ENCODE assay signal across 17 mouse cellular contexts in the genomic region with DNA sequence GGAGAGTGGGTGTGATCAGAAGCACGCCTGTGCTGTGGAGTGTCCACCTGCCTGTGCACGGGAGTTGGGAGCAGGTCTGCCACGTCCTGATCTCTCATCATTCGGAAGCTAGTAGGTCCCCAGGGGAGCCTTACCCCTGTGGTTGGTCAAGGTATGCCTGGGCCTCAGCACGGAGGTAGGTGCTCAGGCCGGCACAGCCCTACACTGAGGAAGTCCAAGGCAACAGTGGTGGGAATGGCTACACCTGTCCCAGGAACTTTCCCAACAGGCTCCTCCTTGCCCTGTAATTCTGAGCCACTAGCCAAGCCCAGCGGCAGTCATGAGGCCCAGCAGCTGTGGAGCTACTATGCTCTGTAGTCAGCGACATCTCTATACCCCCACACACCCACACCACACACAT. TPM values are rescaled to one million over a fixed set of nuclear protein-coding genes. Genes with fewer than 3 reads are reported as not detected.
"Had no signal": no experiment of that assay in that cellular context is flagged by ENCODE, and none has a peak within 500 bp of the region (broad histone marks: within the 10 kb centered on the region; RNA-seq: fewer than 3 reads in every experiment).

No protein-coding gene starts in this region.

- H3K36me3 ChIP-seq: limb, embryonic 12.5 days; limb, embryonic 15.5 days; neural tube, embryonic 13.5 days had no signal

- H3K4me3 ChIP-seq: limb, embryonic 15.5 days; neural tube, embryonic 13.5 days had no signal

- H3K4me2 ChIP-seq: limb, embryonic 12.5 days; limb, embryonic 15.5 days; liver, embryonic 11.5 days; lung, embryonic 14.5 days had no signal

- H3K9me3 ChIP-seq: limb, embryonic 12.5 days; limb, embryonic 15.5 days; neural tube, embryonic 13.5 days had no signal

- ATAC-seq: liver, postnatal 0 days; lung, postnatal 0 days had no signal

- H3K9ac ChIP-seq: limb, embryonic 12.5 days; limb, embryonic 15.5 days; liver, embryonic 14.5 days; liver, postnatal 0 days; lung, embryonic 14.5 days; neural tube, embryonic 13.5 days had no signal

- H3K27ac ChIP-seq: limb, embryonic 12.5 days; limb, embryonic 15.5 days; liver, embryonic 14.5 days; macrophage; neural tube, embryonic 13.5 days had no signal

- DNase-seq: kidney, adult 18-20 months; kidney, adult 9 months; kidney, postnatal 14 days; kidney, postnatal 4 days; left cerebral cortex, postnatal 4 days; liver, postnatal 0 days; lung, embryonic 14.5 days; thymus, adult 18-20 months; thymus, postnatal 36 days had no signal

RNA-seq across cellular contexts. Expression of a gene that starts 7.8 kb away (rescaled TPM):
- total RNA-seq: megakaryocyte, adult 5-6 weeks had no signal
- polyA plus RNA-seq: macrophage had no signal

RNA-seq across cellular contexts. Expression of a gene that starts 22.3 kb away (rescaled TPM):
- total RNA-seq: left cerebral cortex, postnatal 4 days had no signal

RNA-seq across cellular contexts. Expression of a gene that starts 22.8 kb away (rescaled TPM):
- total RNA-seq: megakaryocyte, adult 5-6 weeks had no signal
- polyA plus RNA-seq: macrophage had no signal
